Mouse (Mus musculus) spleen, adult 2 months (tissue): ENCODE measurements around the gene Zdhhc19. TPM values are rescaled to one million over a fixed set of nuclear protein-coding genes. Genes with fewer than 3 reads are reported as not detected.

Source experiments
- DNase-seq, 2 experiments: peaks; one replicate each; pipeline versions ENCODE4 v3.0.0 to v3.0.0-alpha.2; 2012 to 2021; ENCODE audit warnings: low spot score in 2 of 2, low read depth in 1 of 2
- H3K27ac ChIP-seq: fragments of 200-500 bp; 2 replicates; pipeline ENCODE4 v1.5.1; 2012; ENCODE audit warnings: low read length, inconsistent platforms; ENCODE audit not compliant: insufficient read depth
- H3K27me3 ChIP-seq: fragments of 200-500 bp; 2 replicates; pipeline ENCODE4 v1.6.1; 2012; ENCODE audit warnings: mild to moderate bottlenecking, moderate library complexity, low read length, inconsistent platforms; ENCODE audit not compliant: control insufficient read depth, insufficient read depth
- H3K36me3 ChIP-seq: fragments of 200-500 bp; 2 replicates; pipeline ENCODE4 v1.6.1; 2012; ENCODE audit warnings: mild to moderate bottlenecking, low read length, inconsistent platforms; ENCODE audit not compliant: control insufficient read depth, insufficient read depth
- H3K4me1 ChIP-seq: fragments of 200-500 bp; 2 replicates; pipeline ENCODE4 v1.6.1; 2011; ENCODE audit warnings: inconsistent platforms; ENCODE audit not compliant: control insufficient read depth, insufficient read depth, insufficient read length
- H3K4me3 ChIP-seq: fragments of 200-500 bp; 2 replicates; pipeline ENCODE4 v1.5.1; 2011; ENCODE audit warnings: mild to moderate bottlenecking, inconsistent platforms; ENCODE audit not compliant: insufficient read depth, insufficient read length; ENCODE audit errors: extremely low read depth
- CTCF ChIP-seq: fragments of 200-500 bp; IDR thresholded peaks from 2 replicates; pipeline ENCODE4 v1.5.1; 2011; ENCODE audit warnings: mild to moderate bottlenecking, inconsistent platforms; ENCODE audit not compliant: insufficient read depth, insufficient read length, insufficient replicate concordance; ENCODE audit errors: extremely low read depth
- POLR2A ChIP-seq: fragments of 200-500 bp; IDR thresholded peaks from 2 replicates; pipeline ENCODE4 v1.6.1; 2011; ENCODE audit warnings: low read depth, low read length, inconsistent platforms
- WGBS: fragments of 180-500 bp; shearing (Covaris S2); methylation state at CpG from one replicate; pipeline ENCODE4 v1.1.7; 2018; 5-methylcytosine and 5-hydroxymethylcytosine counted together
- polyA plus RNA-seq: library from polyadenylated mRNA; depleted of rRNA; stranded (reverse); fragments of >200 nt; gene quantifications from 2 replicates; pipeline ENCODE4 v1.2.3, GENCODE M21; 2012; rRNA removed

Gene Zdhhc19
- not detected in 2 replicates for polyA plus RNA-seq

DNA sequence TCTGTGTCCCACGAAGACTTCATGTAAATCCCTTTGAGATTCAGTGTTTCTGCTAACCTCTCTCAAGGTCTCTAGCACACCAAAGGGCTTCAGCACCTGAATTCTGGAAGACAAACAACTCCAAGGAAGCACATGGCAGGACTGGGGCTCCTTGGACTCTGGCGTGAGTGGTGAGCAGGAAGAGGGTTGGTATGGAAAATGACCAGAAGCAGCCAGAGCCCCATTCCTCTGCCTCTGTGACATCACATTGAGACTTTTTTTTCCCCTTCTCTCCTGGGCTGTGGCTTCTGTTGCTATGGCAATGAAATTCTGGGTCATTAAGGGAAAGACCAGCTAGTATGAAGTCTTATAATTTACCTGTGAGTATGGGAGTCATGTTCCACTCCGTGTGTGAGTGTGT, at the start of gene Zdhhc19:
Zdhhc19 (plus strand) TSS at position 301 of the 400 bp plus-strand sequence.
- Histone ChIP-seq H3K27me3 (no peaks in the 10 kb centered on the region), H3K36me3 (no peaks in the 10 kb centered on the region), H3K27ac (no peak within 1 kb of the TSS), H3K4me3 (no peak within 1 kb of the TSS), H3K4me1 (no peaks in the 10 kb centered on the region)
- DNase-seq = no peak
- 75% methylated on average over 3 of the region's 3 CpGs for WGBS
- no peak for TF ChIP-seq POLR2A
- TF ChIP-seq CTCF = no peak

DNA sequence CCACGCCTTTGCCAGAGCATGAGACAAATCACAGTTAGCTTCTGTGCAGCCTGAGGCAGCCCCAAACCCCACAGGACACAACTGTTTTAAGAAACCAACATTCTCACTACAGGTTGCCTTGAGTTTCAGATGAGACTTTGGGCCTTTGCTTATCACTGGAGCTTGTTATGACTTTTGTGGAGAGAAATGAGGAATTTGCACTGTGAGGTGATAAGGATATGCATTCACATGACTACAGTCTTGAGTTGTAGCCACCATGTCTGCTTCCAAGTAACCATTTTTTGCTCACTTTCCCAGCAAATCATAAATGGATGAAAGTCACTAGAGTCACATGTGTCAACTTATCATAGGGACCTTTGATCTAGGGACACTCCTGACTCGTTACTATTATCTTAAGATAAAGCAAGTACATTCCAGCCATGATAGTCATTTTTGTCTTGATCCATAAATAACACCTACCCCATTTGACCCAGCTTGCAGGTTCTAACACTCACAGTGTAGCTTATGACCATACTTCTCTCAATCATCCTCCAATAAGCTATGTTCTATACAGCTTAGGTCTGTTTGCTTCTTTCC, 49.4 kb upstream of the Zdhhc19 start:
- Histone ChIP-seq H3K4me1 (no peaks in the 10 kb centered on the region; the same call in 1 of the 2 replicates), H3K27me3 (no peaks in the 10 kb centered on the region), H3K27ac (no peak overlapping the region), H3K36me3 (0 out of 2 replicates have a peak, but pooled peaks cover under 1% of the 10 kb centered on the region), H3K4me3 (no peak overlapping the region)
- TF ChIP-seq CTCF (no peak), POLR2A (no peak)
- WGBS = 89% methylated on average over 2 of the region's 2 CpGs
- DNase-seq = no peak

DNA sequence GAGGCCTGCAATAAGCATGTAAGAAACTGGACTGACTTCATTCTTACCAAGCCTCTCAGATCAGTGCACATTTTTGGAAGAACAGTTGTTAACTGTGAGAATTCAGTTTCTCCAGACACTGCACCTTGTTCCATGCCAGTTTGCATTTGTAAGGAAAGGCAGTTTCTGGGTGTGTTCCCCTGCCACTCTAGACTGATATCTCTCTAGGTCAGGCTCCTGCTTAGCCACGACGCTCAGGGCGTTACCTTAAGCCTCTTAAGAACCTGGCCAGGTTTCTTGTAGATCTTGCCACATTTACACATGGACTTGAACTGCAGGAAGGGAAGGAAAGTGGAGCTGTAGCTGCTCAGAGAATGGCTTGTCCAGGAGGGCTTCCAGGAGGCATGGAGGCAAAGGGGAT, 46.4 kb upstream of the Zdhhc19 start:
- TF ChIP-seq CTCF = no peak
- TF ChIP-seq POLR2A = no peak
- Histone ChIP-seq H3K4me1 (no peaks in the 10 kb centered on the region; the same call in 1 of the 2 replicates), H3K27me3 (no peaks in the 10 kb centered on the region), H3K36me3 (peaks cover 6% of the 10 kb centered on the region; the same call in 1 of the 2 replicates), H3K27ac (no peak overlapping the region), H3K4me3 (no peak overlapping the region)
- WGBS = 82% methylated on average over 3 of the region's 3 CpGs
- DNase-seq = no peak

DNA sequence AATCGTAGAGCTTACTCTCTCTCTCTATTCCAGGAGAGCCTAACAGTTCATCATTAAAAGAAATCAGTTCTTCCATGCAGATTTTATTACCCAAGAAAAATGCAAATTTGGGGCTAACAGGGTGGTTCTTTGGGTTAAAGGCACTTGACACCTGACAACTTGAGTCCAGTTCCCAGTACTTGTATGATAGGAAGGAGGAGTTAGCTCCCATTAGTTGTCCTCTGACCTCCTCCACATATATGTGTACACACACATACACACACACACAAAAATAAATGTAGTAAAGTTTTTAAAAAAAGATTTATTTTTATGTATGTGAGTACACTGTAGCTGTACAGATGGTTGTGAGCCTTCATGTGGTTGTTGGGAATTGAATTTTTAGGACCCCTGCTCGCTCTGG, 45.9 kb upstream of the Zdhhc19 start:
- Histone ChIP-seq H3K4me1 (no peaks in the 10 kb centered on the region), H3K27me3 (no peaks in the 10 kb centered on the region), H3K27ac (no peak overlapping the region), H3K4me3 (no peak overlapping the region), H3K36me3 (peaks cover 6% of the 10 kb centered on the region)
- WGBS = 90% methylated on average over 2 of the region's 2 CpGs
- DNase-seq = no peak
- no peak for TF ChIP-seq POLR2A
- TF ChIP-seq CTCF = no peak

DNA sequence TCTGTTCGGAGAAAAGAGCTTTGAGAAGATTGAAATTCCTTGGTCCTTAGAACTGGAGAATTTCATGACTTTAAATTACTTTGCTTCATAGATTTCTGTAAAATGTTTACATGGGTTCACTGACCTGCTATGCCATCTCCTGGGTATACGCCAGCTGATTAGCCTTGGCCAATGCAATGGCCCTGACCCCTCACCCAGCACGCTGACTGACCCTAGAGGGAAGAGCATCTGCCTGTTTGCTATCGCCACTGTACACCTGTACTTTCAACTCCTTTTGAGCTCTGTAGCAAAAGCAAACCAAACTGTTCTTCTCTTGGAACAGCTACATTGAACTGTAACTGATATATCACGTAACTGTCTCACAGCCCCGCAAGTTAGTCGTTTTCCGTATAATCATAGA, 43.0 kb upstream of the Zdhhc19 start:
- 96% methylated on average over 8 of the region's 8 CpGs for WGBS
- Histone ChIP-seq H3K4me1 (no peaks in the 10 kb centered on the region), H3K36me3 (peaks cover 11% of the 10 kb centered on the region)

DNA sequence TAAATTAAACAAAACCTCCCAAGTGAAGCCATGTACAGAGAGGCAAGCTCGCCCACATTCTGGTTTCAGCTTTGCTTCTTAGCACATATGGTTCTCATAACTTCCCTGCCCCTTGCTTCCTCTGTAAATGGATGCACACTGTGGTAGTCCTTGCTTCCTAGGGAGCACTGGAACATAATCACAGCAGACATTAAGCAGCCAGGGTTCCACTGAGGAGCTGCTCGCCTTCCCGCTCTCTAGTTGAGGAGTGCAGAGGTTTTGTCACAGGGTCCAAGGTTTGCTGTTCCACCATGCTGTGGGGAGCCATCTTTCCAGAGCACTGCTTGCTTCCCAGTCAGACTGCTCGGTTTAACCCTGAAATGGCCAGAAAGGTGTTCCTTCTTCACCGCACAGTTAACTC, 41.4 kb upstream of the Zdhhc19 start:
- H3K4me1 ChIP-seq = no peaks in the 10 kb centered on the region
- 96% methylated on average over 5 of the region's 5 CpGs for WGBS
- H3K27ac ChIP-seq = no peak overlapping the region
- no peak overlapping the region for H3K4me3 ChIP-seq
- H3K36me3 ChIP-seq = peaks cover 11% of the 10 kb centered on the region
- no peak for DNase-seq
- TF ChIP-seq POLR2A (no peak), CTCF (no peak)
- H3K27me3 ChIP-seq = no peaks in the 10 kb centered on the region

More for the DNA sequence above, 43.0 kb upstream of the Zdhhc19 start:
- H3K27me3 ChIP-seq = no peaks in the 10 kb centered on the region
- no peak overlapping the region for H3K4me3 ChIP-seq
- no peak for DNase-seq
- no peak for TF ChIP-seq POLR2A
- no peak for TF ChIP-seq CTCF
- H3K27ac ChIP-seq = no peak overlapping the region

DNA sequence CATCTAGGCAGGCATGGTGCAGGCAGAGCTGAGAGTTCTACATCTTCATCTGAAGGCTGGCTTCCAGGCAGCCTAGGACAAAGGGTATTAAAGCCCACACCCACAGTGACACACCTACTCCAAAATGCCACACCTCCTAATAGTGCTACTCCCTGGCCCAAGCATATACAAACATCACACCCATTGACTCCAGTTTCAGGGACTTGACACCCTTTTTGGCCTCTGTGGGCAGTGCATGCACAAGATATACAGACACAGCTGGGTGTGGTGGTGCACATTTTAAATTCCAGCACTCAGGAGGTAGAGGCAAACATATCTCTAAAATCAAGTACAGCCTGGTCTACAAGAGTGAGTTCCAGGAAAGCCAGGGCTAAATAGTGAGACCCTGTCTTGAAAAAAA, 40.0 kb upstream of the Zdhhc19 start:
- DNase-seq = no peak
- no peak overlapping the region for H3K27ac ChIP-seq

More for the DNA sequence above, 40.0 kb upstream of the Zdhhc19 start:
- Histone ChIP-seq H3K4me3 (no peak overlapping the region), H3K36me3 (peaks cover 11% of the 10 kb centered on the region), H3K4me1 (no peaks in the 10 kb centered on the region), H3K27me3 (no peaks in the 10 kb centered on the region)
- TF ChIP-seq POLR2A (no peak), CTCF (no peak)
